Mouse (Mus musculus) WW6 (cell line): ENCODE measurements around the gene Enthd1.
"Not testable (repeated sequence)": the region's sequence is repeated elsewhere in the genome, so short reads cannot be mapped to it uniquely, and the experiment has no call there.

Source experiments
- DNase-seq: peaks from one replicate; pipeline ENCODE4 v3.0.0-alpha.2; 2013; ENCODE audit warnings: low read depth, low spot score

Enthd1 gene

DNA sequence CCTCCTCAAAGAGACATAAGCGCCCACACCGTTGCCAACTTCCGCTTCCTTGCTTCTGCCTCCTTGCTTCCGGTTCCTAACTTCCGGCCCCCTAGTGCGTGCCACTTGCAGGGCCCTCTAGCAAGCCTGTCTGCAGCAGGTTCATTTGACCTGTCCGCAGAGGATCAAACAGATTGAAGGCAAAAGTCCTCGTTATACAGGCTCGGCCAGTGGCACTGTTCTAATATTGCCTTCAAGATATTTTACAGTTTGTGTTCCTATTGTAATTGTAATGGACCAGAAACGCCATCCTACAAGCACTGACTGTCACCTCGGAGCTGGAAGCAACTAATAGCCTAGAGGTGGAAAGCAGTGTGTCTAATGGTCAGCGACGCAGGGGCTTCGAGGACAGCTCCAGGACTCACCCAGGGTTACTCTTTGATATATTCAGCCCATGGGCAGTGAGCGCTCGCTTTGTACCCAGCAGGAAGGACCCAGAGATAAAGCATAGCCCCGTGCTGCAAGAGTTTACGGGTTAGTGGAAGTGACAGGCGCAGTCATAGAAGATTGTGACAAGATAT, at the start of gene Enthd1:
Enthd1 (minus strand) TSS at position 51 of the 560 bp plus-strand sequence.
- no peak for DNase-seq

DNA sequence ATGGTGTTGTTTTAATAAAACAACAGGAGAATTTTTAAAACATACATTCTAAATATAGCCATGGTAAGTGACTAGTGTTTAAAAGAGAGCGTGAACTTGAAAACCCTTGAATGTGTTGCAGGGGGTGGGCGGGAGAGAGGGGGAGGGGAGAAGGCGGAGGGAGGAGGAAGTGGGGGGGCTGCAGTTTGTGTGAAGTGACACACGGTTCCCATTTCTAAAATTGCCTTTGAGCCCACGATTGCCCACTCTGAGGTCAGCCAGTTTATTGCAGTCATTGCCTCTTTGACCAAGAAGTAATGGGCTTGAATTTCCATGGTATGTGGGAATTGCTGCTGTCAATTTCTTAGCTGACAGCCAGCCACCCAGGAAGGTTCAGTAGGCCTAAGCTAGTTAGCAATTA, 48.9 kb upstream of the Enthd1 start:
- no peak for DNase-seq

DNA sequence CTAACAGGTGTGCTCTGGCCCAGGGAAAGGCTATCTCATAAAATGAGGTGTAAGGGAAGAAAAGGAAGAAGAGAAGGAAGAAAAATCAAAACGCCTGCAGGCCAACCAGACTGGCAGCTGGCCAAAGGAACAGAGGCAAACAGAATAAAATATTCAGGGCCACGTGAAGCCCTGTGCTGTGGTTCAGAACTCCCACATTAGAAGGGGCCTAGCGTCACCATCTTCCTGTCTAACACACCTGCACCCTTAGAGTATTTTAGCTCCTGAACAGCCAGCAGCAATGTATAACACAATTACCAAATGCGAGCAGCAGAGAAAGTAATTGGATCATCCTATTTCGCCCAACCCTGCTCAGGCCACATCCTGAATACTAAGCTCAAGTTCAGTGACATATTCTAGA, 46.5 kb upstream of the Enthd1 start:
- DNase-seq, result no peak

DNA sequence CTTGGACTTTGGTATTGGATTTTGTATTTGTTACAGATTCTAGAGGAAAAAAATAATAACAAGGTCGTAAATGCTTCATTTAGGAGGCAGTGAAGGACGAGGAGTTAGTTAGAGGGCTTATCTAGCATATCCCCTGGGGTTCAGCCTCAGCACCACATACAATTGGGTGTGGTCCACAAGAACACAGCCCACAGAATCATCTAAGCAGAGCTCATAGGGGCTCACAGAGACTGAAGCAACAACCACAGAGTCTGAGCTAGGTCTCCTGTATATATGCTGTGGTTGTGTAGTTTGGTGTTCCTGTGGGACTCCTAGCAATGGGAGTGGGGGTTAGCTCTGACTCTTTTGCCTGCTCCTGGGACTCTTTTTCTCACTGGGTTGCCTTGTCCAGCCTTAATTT, 45.4 kb upstream of the Enthd1 start:
- DNase-seq, result no peak

DNA sequence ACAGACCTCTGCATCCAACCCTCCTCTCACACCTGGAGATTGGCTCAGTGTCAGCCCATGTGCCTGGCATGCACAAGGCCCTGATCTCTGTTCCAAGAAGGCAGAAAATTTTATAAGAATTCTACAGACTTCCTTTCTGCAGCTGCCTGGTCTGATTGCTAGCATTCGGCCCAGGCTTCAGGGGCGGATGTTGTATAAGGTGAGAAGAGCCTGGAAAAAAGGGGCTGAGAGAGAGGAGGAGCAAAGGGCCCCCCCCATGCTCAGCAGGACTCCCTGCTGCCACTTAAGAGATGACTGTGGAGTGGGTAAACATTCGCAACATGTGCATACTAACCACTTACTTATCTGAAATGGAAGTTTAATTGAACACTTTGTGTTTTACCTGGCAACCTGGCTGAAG, 43.0 kb upstream of the Enthd1 start:
- DNase-seq, result no peak

DNA sequence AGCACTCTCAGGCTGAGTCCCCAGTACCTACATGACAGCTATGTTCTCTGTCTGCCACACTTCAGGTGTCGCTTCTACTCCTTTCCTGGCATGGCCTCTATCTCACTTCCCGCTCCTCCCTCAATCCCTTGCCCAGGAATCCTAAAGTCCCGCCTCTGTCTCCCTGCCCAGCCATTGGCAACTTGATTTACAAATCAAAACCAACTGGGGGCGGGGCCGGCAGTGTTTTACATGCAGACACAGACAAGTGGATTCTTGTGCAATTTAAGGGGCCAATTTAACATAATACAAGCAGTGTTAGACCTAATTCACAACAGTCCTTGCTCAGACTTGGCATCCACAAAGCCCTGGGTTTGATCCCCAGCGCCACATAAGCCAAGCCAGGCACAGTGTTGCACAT, 39.1 kb upstream of the Enthd1 start:
- DNase-seq, result no peak

DNA sequence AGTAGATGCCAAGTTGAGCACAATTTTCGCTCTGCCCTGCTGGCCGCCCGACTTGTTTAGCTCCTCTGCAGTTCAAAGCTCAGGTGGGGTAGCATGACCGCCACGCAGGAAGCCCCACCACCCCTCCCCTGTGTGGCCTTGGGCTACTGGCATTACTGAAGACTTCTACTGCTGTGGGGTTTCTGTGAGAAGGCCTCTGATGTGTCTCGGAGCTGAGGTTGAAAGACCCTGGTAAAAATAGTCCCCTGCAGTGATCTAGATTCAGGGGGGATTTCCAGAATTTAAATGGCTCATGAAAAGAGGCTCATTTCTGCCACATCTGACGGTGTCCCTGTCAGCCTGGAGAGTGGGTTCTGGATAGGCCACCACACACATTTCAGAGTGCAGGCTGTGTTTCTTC, 37.5 kb upstream of the Enthd1 start:
- no peak for DNase-seq

DNA sequence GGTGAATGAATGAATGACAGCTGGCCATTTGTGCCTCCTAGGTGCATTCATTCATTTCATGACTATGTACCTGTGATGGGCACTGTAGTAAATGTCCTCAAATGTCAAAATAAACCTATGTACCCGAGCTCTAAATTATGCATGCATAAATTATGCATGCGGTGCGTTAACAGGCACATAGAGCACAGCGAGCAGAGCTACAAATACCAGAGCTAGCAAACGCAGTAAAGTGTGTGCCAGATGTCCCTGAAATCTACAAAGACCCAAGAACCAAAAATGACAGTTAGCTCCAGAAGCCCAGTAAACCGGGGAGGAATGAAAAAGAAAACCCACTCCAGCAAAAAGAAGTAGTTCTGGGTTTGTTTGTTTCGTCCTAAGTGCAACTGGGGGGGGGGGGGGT, 36.5 kb upstream of the Enthd1 start:
- DNase-seq, result no peak

DNA sequence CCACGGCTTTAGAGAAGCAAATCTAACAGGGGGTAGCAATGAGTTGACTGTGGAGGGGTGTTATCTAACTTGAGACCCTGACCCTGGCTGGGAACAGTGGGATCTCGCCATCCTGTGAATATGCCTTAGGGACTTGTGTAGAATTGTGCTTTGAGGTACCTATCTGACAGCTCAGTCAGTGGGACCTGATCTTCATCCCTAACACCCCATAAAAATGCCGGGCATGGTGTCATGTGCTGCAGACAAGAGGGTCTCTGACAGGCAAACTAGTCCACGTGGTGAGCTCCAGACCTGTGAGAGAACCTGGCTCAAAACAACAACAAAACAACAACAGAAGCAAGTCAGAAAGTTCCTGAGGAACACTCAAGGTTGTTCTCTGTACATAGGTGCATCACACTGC, 34.9 kb upstream of the Enthd1 start:
- DNase-seq, result no peak

DNA sequence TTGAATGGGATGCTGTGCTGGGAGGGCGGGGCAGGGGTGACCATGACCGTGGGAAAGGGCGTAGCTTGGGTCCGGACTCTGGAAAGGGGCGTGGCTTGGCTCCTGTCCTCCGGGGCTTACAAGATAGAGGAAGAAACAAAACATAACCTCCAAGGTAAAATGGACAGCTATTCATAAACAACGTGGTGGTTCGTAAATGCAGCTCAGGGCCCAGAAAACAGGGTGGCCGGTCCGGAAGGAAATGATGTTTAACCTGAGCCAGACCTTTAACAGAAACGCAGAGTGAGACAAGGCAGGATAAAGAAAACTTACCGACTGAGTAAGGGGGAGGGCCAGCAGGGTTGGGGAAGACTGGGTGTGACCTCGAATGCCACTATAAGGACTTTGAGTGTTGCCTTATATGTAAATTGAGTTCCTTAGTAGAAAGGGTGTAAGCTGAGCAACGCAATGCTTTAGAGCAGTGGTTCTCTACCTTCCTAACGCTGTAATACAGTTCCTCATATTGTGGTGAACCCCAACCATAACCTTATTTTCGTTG, 34.3 kb upstream of the Enthd1 start:
- DNase-seq, result no peak

DNA sequence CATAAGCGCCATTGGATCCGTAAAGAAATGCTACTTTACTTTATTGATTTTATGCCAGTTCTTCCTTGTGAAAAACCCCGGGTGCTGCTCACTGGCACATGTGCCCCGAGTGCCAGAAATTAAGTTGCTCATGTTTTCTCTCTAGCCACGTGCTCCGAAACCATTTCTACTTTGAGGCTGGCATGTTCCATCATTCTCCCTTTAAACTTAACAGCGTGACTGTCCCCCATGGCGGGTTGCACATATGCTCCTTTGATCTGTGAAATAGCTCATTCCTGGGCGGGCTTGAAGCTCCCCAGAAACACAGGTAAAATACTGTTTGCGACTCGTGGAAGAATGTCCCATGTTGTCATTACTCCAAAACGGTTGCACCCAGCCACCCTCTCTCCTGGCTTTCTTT, 33.8 kb upstream of the Enthd1 start:
- no peak for DNase-seq

DNA sequence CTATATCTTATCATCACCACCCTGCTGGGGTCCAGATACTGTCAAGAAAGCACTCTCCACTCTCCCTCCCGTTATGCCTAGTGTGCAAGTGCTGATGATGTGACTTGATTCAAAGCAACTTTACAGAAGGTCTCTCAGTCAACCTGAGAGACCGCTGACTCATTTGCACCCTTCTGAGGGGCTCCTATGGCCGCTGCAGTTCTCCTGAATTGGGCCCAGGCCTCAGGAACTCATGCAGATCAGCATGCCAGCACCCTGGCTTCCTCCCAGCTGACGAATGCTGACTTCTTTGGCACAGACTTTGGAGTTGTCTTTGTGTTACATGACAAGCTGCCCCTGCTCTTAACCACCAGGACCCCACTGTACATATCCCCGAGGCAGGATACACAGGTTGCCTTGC, 28.9 kb upstream of the Enthd1 start:
- DNase-seq, result no peak

DNA sequence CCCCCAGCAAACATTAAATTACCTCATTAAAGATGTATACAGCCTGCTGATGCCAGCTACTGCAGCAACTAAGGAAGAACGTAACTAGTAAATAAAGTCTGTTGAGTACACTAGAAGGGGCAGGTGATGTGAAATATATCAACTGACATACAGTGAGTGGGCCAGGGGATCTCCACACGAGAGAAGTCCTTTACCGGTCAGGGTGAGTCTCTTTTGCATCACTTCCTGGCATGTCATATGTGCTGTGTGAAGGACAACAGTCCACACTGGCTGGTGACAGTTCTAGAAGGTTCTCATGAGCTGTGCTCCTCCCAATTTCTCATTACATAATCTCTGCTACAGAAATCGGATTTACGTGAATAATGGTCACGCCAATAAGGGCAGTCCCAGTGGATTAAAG, 27.8 kb upstream of the Enthd1 start:
- DNase-seq, result no peak

DNA sequence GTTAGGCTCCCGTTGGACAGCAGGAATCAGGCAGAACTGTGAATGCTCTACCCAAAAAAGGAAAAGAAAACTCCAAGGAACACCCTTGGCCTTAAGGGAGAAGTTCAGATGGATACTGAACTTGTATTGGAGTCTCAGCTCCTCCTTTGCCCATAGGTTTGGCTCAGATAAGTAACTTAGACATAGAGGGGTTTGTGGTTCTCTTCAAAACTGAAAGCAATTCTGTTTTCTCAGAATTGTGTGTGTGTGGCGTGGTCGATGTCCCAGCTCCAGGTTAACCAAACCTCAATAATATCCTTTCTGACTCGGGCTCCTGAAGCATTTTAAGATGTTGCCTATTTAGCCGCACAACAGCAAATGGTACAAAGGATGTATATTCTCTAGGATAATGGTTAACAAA, 25.7 kb upstream of the Enthd1 start:
- no peak for DNase-seq

DNA sequence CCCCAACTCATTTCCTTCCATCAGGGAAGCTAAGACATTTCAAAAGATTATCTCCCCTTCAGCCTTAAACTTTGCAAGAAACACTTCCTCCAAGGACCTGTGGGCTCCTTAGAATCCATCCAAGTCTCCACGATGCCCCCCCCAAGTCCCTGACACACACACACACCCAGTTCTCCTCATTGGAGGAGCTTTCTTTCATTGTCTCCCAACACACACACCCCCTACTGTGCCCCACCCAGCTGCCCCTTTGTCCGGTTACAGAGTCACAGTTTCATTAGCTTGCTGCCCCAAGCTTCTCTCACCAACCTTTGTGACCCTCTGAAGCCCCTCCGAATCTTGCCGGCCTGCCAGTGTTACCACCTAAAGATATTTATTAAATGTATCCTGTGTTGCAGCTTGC, 21.3 kb upstream of the Enthd1 start:
- DNase-seq, result no peak

DNA sequence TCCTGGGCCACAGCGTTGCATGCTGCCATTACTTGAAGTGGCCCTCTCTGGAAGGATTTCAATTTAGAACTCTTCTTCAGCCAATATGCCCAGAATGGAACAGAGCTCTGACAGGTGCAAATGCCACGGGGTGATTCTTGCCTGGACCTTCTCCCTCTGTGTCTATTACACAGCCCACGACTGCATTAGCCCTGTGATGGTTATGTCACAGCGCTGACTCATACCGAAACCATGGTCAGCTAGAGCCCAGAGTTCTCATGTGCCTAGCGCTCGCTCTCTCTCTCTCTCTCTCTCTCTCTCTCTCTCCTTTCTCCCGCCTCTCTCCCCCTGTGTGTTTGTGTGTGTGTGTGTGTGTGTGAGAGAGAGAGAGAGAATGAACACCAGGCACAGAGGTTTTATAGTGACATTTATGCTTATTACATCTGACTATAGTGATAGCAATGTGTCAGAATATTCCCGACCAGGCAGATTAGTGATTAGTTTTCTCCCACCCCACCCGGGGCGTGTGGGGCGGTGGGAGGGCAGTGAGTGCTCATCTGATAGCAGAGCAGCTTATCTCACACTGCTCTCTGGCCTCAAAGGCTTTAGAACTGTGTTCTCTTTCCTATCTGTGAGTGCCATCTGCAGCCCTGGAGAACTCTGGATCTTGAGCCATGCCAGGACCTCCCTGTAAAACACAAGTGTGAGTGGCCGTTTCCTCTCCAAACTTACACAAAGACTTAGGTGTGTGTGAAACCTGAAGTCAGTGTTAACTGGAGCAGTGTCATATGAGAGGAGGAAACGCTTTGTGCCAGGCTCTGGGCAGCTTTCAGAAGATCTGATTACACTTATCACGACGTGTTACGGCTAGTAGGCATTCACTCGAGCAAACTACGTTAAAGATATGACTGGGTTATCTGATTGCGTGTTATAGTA, 17.9 kb upstream of the Enthd1 start:
- DNase-seq, result no peak

DNA sequence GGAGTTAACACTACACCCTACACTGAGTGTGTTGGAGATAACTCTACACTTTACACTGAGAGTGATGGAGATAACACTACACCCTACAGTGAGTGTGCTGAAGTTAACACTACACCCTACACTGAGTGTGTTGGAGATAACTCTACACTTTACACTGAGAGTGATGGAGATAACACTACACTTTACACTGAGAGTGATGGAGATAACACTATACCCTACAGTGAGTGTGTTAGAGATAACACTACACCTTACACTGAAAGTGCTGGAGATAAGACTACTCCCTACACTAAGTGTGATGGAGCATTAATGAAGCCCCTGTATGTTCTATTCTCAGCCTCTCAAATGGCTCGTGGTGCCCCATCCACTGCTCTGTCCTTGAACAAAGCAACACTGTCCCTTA, 15.6 kb upstream of the Enthd1 start:
- DNase-seq, result not testable (repeated sequence)

DNA sequence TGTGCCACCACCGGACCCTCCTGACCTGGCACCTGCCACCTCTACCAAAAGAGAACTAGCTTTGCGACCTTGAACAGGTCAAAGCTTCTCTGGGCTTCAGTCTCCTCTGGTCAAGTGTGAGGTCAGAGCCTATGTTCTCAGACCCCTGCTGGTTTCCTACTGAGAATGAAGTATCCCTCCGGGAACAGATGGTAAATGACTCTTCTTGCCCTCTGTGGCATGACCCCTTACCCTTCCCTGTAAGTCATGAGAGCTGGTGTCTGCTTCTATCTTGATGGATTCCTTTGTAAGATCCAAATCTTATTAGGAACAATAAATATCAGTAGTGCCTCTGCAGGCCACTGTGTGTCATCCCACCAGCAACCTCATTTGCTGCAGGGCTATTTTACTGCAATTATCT, 14.2 kb upstream of the Enthd1 start:
- DNase-seq, result no peak

DNA sequence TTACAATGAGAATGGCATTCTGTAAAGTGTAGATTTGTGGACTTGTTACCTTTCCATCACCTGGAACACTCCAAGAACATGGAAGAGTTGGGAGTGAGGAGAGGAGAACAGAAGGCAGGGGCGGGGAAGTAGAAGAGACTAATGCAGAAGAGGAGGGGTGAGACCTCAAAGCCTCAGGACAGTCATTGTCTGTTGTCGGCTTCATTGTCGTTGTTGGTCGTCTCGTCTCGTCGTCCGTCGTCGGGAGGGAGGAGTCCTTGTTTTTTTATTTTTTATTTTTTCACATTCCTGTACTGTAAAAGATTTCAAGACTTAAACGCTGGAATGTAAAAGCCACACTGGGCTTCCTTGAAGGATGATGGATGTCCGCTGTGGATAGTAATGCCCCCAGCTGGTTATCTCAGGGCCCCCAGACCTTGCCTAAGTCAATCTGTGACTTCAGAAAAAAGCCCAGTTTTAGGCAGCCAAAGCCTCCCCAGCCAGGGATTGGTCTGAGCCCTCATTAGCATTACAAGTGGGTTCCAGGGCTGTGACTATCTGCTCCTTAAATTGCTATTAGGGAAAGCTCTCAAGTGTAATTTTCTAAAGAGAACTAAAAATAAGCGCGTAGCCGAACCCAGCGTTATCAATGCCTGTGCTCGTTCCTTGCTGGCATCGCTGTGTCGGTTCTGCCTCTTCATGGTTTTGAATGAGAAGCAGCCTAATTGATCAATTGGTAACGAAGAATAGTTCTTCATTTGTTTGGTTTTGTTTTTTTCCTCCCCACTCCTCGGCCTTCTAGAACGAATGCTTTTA, 12.4 kb upstream of the Enthd1 start:
- no peak for DNase-seq

DNA sequence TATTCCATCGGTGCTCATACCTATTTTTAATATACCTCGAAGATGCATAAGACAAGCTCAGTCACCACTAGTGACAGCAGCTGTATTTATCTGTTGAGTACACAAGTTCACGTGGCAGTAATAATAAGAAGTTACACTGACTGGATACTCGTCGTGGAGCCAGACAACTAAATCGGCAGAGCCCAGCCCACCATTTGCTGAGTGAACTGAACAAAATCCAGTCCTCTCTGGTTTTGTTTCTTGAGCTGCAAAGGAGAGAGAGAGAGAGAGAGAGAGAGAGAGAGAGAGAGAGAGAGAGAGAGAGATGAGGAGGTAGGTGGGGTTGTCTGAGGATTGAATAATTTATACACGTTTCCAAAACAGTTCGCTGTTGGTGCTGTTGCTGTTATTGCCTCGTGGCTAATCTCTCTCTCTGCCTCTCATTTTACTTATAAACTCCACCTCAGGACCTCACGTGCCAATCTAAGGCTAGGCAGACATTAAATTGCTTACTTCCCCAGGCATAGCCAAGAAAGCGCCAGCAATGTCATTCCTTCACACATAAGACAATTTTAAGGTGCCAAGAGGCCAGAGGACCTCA, 11.5 kb upstream of the Enthd1 start:
- DNase-seq, result no peak

DNA sequence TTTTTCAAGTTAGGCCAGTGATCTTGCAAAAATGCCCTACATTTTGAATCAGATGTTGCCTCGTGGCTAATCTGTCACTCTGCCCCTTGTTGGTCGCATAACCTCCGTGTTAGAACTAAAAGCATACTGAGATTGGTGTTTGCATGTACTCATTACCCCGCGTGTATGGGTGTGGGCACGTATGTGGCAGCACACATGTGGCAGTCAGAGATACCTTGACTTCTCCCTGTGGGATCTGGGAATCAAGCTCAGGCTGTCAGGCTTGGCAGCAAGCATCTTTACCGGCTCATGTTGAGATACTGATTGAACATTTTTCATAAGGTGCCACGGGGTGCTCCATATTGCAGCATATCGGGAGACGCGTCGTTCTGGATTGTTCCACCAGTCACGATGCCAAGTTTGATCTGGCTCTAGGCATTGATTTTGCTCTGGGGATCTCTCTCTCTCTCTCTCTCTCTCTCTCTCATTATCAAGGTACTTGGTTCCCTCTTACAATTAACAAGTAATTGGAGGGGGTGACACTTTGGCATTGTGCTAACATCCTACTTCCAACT, 10.9 kb upstream of the Enthd1 start:
- DNase-seq, result no peak
